Mouse (Mus musculus) T-helper 1 cell (primary cell): ENCODE measurements around the gene Plppr4.

Experiments
- in situ Hi-C: fragments of 300-600 bp; cut with MboI, MseI; formaldehyde crosslinking; loops from one replicate; pipeline ENCODE4 v1.15.1; 2025; ENCODE audit warnings: high pct_unique_total_duplicates

The Plppr4 gene

DNA sequence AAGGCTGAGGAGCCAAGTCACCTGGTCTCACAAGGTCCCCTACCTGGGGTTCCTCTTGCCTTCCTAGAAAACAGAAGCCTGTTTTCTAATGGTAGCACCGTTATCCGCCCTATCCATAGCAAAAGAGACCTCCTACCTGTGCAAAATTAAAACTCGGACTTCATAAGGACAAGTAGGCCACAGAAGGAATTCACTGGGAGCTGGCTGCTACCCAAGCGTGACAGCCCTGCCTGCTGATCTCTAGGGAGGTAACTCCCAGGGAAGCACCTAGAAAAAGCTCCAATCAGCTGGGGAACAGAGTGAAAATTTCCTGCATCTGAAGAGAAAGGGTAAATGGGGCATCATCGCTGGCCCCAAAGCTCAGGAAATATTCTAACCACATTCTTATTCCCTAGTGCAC, at the start of gene Plppr4:
Gene Plppr4 (minus strand): TSS at position 349 of the 400 bp plus-strand sequence.
- in situ Hi-C loops = no loop called here

DNA sequence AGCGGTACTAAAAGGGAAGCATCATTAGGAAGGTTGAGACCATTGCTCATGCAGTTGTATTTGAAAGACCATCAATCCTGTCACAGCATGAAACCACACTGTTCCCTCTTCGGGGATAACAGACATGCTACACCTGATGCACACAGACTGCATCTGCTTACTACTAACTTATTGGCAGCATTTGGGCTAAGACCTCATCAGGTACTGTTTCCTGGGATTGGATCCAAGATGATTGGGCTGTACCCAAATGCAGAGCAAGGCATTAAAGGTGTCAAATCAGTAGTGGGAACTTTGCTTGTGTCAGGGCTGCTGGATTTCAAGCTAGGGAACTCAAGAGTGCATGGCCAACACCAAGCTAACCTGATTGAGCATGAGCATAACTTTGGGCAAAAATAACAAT, 45.1 kb upstream of the Plppr4 start:
- in situ Hi-C loops = no loop called here

DNA sequence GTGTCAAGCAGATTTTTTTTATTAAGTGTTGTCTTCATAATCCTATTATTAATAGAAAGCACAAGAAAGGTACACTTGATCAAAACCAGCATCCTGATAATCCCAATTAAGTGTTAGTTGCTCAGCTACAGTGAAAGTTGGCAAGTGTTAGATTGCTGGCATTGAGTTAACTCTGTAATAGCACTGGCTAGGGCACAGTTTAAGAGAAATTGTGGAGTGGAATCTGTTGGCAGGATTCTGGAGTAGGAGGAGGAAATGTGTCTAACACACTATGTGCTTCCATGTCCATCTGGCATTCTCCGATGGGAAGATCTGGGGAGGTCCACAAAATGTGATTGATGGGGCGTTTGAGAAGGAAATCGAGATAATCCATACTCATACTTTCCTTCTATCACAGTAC, 43.1 kb upstream of the Plppr4 start:
- in situ Hi-C loops = no loop called here

DNA sequence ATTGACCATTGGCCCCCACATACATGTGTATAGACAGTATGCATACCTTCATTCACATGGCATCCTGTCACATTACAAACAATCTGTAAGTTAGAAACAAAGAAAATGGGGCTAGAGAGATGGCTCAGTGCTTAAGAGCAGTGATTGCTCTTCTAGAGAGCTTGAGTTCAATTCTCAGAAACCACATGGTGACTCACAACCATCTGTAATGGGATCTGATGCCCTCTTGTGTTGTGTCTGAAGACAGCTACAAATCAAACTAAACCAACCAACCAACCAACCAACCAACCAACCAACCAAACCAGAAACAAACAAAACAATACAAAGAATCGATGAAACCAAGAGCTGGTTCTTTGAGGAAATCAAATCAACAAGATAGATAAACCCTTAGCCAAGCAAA, 5.4 kb upstream of the Plppr4 start:
- in situ Hi-C loops = no loop called here

DNA sequence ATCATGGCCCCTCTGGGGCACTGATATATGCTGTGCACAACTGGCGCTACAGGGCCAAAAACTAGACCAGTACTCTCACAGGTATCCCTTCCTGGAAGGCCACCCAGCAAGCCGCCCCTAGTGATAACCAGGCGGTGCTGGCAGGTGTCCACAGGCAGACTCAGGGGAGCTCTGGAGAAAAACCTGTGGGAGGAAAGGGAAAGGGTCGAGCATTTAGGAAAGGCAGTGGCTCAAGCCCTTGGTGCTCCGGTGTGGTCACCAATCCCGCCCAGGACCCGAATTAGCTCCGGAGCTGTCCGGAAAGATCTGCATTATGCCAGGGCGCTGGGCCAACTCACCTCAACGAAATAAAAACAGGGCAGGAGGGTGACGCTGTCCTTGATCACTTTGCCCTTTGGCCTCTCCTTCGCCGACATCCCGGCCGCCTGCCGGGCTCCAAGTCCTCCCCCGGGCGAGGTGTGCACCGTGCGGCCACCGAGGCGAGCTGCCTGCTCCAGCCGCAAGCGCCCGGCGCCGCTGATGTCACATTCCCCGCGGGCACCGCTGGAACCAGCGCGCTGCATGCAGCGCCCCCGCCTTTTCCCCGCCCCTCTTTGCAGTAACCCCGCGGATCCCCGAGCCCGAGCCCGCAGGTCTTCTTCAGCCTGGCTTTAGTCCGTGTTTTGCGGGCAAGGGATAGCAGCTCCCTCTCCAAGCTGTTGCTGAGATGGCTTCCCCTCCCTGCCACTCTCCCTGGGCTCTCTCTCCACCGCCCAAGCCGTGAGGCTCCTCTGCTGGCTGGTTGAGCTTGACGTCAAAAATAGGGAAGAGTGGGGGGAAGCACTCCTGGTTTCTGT, 772 bp downstream of the Plppr4 start:
- in situ Hi-C loops = no loop called here

DNA sequence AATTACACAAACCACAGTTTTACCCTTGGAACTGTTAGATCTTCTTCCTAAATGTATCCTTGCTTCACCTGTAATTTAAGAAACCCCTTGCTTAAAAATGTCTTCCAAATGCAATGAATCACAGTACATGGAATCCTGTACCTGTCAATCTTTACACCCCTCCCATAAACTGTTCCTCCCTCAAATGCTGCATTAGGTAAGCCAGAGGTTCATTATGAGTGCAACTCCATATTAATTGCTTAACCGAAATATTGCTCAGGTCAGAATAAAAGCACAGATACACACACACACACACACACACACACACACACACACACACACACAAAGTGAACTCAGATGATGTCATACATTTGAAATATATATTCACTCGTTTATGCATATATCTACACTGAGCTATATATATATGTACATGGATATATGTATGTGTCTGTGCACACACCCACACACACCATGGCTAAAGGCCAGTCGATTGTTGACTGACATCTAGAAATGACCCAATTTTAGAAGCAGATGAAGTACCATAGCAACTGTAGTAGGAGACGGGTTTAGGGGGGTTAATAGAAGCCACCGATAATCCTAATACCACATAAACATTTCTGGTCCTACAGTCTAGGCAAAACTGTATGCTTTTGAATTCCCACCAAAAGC, 1.6 kb downstream of the Plppr4 start:
- in situ Hi-C loops = no loop called here

DNA sequence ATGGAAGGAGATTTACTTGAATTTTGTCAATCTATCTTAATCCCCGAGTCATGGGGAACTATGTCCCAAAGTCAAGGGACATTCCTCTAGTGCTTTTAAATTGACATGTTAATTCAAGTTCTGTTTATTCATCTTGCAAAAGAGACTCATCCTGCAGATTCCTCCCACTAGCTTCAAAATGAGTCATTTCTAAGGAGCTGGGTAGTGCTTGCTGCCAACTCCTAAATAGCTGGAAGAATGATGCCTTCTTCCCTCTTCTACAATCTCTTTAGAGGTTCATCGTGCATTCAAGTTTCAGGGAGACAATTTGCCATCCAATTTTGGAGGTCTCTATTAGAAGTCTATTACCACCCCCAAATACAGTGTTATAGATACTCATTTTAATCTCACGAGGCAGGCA, 3.3 kb downstream of the Plppr4 start:
- in situ Hi-C loops = no loop called here

DNA sequence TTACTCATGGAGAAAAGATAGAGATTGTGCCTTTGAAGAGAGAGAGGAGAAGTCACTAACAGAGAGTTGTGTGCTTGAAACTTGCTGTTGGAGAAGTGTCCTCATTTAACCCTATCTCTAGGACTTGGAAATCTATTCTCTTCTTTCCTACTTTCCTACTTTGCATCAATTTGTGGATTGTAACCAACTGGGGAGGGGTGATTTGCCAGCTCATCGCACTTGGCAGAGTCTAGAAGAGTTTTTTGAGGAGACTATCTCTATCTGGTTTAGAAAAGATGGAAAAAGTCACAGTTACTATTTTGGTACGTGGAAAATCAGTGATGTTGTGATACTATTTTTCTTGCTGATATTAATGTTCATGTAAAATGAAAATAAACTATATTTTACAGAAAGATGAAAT, 6.7 kb downstream of the Plppr4 start:
- in situ Hi-C loops = no loop called here

DNA sequence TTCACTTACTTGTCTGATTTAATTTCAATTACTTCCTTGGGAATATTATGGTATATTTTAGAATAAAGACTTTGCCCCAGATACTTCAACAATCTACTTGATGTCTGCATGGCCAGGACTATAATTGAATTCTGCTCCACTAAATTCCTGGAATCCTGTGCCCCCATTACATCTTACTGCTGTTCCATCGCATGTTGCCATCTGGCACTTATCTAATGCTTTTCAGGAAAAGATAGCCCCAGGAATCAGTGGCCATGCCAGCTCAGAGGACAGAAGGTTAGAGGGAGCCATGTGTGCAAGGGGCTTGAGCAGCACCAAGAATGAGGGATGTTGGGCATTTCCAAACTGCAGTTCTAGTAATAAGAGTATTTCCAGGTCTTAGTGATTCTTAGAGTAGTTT, 14.3 kb downstream of the Plppr4 start:
- in situ Hi-C loops = no loop called here

DNA sequence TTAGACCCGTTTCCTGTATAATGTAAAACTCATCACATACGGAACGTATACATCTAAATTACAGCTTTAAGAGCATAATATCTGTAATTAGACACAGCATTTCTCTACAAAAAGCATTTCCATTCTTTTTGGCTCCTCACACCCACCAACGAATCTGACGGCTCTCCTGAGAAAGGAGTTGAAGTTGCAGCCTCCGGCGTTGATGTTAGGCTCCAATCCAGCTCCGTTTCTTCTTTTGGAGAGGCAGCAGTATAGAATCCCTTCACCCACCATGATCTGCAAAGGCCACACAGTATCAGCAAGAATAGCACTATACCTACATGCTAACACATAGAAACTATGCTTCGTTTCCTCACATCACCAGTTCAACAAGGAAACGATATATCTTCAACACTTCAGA, 29.2 kb downstream of the Plppr4 start:
- in situ Hi-C loops = no loop called here

DNA sequence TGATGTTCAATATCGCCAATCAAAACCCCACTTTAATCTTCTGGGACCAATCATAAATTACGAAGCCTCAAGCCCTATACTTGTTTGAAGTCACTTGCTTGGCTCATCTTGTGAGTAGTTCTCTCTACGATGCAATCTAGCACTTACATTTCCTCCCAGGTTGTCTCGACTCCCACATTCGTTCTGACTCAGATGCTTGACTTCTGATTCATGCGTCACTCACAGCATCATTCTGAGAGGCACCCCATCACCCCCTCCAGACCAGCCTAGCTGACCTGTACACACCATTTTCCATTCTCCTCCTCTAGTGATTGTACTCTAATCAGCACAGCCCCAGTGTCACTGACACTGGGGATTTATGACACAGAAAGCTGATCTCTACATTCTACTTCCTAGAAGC, 31.2 kb downstream of the Plppr4 start:
- in situ Hi-C loops = no loop called here

DNA sequence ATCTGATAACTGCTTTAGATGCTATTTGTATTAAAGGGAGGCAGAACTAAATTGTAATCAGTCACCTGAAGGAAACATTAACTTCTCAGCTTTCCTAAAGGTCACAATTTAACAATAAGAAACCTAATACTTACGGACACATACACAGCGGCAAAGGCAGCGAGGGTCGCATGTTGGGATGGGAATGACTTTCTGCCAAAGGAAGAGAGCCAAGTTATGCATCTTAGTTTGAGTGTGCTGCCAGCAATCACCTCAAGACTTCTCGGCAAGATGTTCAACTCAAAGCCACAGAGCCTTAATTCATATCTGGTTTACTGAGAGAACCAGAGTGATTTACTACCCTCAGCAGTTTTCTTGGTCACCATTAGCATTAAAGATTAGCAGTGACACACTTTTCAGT, 34.1 kb downstream of the Plppr4 start:
- in situ Hi-C loops = no loop called here

DNA sequence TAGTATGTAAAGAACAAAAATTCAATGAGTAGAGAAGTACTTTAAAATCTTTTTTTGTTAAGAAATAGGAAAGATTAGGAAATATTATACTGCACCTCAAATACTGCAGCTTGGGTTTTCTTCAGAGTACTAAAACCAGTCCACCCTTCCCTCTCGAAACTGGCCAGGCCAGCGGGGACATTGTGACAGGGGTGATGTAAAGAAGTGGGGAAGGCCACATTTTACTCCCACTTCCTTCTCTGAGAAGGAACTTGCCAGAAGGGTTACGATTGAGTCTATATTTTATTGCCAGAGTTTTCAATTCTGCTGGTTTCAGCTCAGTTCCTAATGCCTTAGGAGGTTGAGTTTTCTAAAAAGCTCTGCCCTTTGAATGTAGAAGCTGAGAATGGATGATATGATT, 41.0 kb downstream of the Plppr4 start:
- in situ Hi-C loops = no loop called here

DNA sequence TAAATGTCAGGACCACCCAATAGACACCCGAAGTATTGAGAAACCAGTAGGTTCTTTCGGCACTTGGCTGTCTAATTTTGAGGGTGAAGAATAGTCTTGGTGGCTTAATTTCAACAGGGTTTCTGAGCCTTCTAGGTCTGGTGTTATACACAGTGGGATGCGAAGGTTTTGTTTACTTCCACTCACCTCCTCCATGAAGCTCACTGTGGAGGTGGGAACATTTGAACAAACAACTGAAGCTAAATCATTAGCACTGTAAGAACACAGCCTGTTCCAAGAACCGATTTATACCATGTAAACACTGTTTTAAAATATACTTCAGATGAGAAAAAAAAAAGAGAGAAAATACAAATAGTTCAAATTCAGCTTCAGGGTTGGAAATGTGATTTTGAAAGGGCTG, 47.3 kb downstream of the Plppr4 start:
- in situ Hi-C loops = no loop called here

DNA sequence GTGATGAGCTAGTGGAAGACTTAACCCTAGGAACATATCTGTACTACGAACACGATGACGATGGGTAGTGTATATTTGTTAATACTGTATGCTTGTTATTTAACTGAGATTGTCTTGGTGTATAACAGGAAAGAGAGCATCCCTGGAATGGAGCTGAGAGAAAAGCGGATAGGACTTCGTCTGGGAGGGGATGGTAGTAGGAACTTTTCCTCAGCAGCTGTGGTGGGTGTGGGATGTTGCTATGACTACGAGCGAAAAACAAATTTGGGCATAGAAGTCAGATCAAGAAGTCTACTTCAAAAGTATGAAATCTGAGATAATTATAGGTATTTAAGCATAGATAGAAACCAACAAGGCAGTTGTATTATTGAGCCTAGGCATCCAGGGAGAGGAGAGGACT, 48.6 kb downstream of the Plppr4 start:
- in situ Hi-C loops = no loop called here

DNA sequence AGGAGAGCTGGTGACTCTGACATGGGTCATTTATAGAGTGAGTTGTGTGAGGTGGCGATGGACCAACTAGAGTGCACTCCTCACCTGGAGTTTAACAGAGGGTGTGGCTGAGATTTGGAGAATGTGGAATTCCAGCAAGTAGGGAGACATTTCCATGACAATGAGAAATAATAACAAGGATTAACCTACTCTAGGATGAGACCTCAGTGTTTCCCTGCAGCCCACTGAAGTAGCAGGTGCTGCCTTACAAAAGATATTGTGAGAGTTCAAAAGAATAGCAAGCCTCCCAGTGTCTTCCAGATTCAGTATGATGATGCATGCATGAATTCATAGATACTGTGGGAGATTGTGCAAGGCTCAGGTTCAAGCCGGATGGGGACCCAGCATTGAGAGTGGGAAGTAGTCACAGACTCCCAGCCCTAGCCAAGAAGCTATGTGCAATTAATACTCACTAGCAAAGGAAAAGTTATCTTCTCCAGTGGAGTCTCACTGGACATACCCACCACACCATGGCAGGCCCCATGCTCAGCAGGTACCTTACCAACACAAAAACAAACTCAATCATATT, 49.8 kb downstream of the Plppr4 start:
- in situ Hi-C loops = no loop called here

DNA sequence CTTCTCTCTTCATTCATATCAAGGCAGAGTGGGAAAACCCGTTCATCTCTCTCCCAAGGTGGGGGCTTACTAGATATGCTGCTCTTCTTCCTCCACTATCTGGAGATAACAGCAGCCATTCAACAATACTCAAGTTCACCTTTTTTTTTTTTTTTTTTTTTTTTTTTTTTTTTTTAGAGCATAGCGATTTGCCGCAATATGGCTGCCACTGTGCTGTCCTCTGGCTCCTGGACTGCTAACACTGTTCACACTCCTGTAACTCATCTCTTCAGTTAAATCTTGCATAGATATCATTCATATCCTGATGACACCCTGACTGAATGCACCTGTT, 51.1 kb downstream of the Plppr4 start:
- in situ Hi-C loops = no loop called here

DNA sequence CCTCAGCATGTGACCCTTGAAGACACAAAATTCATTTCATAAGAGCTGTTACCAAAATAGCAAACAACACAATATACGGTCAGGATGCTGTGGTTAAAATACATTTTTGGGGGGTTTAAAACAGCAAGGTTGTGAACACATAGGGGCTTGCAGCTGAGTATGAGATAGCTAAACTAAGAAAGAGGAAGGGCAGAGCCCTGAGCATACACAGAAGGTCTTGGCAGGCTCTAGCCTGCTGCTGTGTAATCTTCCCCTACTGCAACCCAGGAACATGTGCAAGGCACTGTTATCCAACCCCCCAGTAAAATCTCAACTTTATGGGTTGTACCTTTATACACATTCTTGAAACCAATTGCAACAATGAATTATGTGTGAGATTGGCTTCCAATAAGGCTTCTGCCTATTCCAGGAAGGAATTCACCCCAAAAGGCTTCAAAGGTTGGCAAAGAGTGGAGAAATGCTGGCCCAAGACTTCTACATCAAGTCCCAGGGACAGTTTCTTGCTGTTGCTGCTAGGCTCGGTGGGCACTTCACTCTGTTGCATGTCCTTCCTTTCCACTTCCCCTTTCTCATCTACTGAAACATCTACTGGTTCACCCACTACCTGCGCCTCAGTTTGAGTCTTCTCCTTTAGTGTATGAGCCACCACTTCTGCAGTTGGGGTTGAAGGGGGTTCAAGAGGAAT, 51.6 kb downstream of the Plppr4 start:
- in situ Hi-C loops = no loop called here

DNA sequence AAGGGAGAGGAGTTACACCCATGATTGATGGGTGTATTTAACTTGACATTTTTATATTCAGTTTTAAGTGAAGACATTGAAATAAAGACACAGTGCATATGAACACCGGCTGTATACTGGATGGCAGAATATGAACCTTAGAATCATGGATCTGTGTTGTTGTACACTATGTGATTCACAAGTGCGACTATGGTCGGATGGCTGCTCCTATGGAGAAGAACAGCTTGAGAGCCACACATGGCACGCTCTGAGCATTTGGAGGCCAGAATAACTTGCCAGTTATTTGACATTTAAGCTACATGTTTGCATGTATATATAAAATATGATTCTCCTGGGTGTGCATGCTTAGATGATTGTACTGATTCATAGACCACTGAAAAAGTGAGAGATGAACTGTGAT, 53.1 kb downstream of the Plppr4 start:
- in situ Hi-C loops = no loop called here

DNA sequence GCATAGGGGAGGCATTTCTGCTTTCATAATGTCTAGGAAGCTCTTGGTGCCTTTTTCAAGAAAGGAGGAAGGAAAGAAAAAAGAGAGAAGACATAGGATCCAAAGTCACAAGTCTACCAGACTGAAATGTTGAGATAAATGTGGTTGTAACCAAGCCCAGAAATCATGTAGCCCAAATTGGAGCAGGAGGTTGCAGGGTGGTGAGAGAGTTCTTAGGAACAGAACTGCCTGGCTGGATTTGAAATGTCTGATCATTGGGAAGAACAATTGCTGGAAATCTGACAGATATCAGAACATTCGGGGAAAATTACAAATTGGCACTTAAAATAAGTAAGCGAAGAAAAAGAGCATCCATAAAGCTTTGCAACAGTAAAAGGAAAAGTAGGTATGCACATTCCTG, 56.6 kb downstream of the Plppr4 start:
- in situ Hi-C loops = no loop called here

DNA sequence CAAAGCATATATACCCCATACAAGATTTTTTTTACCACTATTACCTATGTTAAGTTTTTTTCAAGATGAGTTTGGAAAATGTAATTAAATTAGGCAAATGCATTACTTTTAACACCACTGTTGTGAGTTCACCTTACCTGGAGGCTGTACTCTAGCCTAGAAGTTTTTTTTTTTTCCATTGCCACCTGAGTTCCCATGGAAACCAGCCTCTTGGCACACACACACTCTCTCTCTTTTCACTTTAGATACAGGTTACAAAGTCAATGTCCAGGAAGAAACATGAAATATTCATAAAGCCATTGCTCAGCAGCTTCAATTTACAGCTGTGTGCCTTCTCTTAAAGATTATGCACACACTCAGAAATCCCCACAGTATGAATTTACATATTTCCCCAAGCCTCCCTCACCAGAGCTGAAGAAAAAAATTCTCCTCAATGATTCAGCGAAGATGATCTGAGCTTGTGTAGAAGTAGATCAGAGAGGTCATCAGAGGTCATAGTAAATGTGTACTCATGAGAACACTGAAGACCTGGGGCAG, 59.9 kb downstream of the Plppr4 start:
- in situ Hi-C loops = no loop called here

DNA sequence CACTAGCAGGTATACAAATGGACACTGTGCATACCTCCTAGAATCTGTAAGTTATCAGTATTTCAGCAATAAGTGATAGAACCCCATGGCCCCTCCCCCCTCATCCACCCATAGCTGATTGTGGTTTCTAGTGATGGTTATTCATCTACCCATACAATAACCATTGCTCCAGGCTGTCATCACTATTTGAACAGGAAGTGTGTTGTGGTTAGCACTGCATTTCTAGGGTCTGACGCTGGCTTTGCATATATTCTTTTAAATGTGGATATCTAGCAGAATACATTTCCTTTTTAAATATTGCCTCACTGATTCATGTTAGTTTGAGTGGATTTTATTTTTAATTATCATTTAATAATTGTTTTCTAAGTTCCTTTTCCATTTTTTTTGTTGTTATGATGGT, 62.9 kb downstream of the Plppr4 start:
- in situ Hi-C loops = no loop called here
